Mouse (Mus musculus) liver, postnatal 0 days (tissue): ENCODE data around the gene B020004J07Rik.
"Not testable (repeated sequence)": the region's sequence is repeated elsewhere in the genome, so short reads cannot be mapped to it uniquely, and the experiment has no call there.

Source experiments
- CTCF ChIP-seq: sonication (generic); IDR thresholded peaks from 2 replicates; pipeline ENCODE4 v1.5.1; 2016; ENCODE audit warnings: antibody characterized with exemption, low read depth
- EP300 ChIP-seq: IDR thresholded peaks from 2 replicates; pipeline ENCODE4 v1.6.1; 2016; ENCODE audit warnings: antibody characterized with exemption, low read depth, mild to moderate bottlenecking

DNA sequence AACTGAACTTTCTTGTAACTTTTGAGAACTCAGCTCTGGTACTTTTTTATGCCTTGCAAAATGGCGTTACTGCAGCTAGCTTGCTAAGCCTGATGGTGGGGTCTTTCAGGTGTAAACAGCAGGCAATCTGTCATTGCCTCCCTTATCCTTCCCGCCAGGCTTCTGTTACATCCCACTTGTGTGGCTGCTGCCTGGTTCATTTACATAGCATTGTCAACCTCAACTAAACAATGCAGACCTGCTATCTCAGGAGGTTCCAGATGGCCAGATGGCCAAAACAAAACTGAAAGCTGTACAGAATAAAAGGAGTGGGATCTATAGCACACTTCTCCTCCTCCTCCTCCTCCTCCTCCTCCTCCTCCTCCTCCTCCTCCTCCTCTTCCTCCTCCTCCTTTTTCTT is 28.2 kb upstream of the B020004J07Rik start:
- not testable (repeated sequence) for TF ChIP-seq CTCF, EP300
